Mouse (Mus musculus): ENCODE results near the gene Zmym5. TPM values are rescaled to one million over a fixed set of nuclear protein-coding genes. Genes with fewer than 3 reads are reported as not detected.
"Not testable (repeated sequence)": the region's sequence is repeated elsewhere in the genome, so short reads cannot be mapped to it uniquely, and the experiment has no call there.

Gene Zmym5
- polyA plus RNA-seq, 1 experiment from 2014 or later = 16.7 TPM

DNA sequence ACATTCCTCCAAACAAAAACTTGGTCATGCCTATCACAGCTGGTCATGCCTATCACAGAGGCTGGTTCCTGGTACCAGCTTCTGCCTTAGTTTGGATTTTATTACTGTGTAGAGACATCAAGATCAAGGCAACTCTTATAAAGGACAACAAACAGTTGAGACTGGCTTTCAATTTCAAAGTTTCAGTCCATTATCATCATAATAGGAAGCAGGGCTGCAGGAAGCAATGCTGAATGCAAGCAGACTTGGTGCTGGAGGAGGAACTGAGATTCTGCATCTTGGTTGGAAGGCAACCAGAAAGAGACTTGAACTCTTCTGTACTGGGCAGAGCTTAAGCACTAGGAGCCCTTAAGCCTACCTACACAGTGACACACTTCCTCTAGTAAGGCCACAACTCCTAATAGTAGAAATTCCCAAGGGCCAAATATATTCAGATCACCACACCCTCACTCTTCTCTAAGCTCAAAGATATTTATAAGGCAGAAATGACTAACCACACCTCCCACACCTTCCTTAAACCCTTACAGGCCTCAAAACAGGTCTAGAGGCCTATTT lies 19.1 kb upstream of the Zmym5 start:
- no peak overlapping the region for H3K4me3 ChIP-seq (ENCODE audit: low read length)
- H3K36me3 ChIP-seq (ENCODE audit: control insufficient read depth, insufficient read depth, low read length) = no peaks in the 10 kb centered on the region
- no peaks in the 10 kb centered on the region for H3K9me3 ChIP-seq (ENCODE audit: control insufficient read depth, low read length)
- no peak overlapping the region for H3K4me2 ChIP-seq (ENCODE audit: low read depth, low read length)
- H3K27me3 ChIP-seq (replicated peaks; ENCODE audit: control insufficient read depth, insufficient read depth, low read length) = no peaks in the 10 kb centered on the region
- H3K27ac ChIP-seq (ENCODE audit: low read length) = no peak overlapping the region
- H3K9ac ChIP-seq (ENCODE audit: low read depth, low read length) = no peak overlapping the region
- no peak for ATAC-seq
- no peaks in the 10 kb centered on the region; the same call in 1 of the 2 replicates for H3K4me1 ChIP-seq (ENCODE audit: control insufficient read depth, insufficient read depth, low read length)

DNA sequence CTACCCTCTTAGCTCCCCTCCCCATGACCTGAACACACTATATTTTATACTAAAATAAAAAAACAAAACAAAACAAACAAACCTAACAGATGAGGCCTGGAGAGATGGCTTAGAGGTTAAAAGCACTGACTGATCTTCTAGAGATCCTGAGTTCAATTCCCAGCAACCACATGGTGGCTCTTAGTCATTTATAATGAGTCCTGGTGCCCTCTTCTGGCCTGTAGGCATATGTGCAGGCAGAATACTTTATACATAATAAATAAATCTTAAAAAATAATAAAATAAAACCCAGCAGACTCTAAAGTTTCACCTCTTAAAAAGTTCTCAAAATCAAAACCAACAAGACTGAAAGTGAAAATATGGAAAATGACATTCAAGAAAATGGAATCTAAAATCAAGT lies 13.0 kb upstream of the Zmym5 start:
- no peaks in the 10 kb centered on the region for H3K36me3 ChIP-seq (ENCODE audit: control insufficient read depth, insufficient read depth, low read length)
- no peaks in the 10 kb centered on the region; the same call in 1 of the 2 replicates for H3K9me3 ChIP-seq (ENCODE audit: control insufficient read depth, low read length)
- no peak overlapping the region for H3K27ac ChIP-seq (ENCODE audit: low read length)
- no peak overlapping the region for H3K4me3 ChIP-seq (ENCODE audit: low read length)
- H3K27me3 ChIP-seq (replicated peaks; ENCODE audit: control insufficient read depth, insufficient read depth, low read length) = no peaks in the 10 kb centered on the region
- no peak for ATAC-seq
- H3K9ac ChIP-seq (ENCODE audit: low read depth, low read length) = no peak overlapping the region
- no peak overlapping the region for H3K4me2 ChIP-seq (ENCODE audit: low read depth, low read length)
- no peaks in the 10 kb centered on the region for H3K4me1 ChIP-seq (ENCODE audit: control insufficient read depth, insufficient read depth, low read length)

DNA sequence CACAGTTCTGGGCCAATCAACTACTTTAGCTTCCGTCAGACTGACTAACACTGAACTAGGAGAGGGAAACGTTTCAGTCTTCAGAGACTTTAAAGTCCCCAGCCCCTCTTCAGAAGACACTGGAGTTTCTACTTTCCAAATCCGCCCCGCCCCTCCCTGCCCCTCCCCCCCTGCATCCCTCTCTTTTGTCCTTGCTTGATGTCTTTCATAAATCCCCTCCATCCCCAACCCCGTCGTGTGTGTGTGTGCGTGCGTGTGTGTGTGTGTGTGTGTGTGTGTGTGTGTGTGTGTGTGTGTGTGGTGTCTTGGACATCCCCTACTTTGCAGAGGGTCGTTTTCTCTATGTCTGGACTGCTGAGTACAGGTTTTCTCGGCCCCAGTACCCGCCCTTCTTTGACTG lies 6.1 kb upstream of the Zmym5 start:
- no peak overlapping the region for H3K9ac ChIP-seq (ENCODE audit: low read depth, low read length)
- no peak overlapping the region for H3K4me2 ChIP-seq (ENCODE audit: low read depth, low read length)
- no peaks in the 10 kb centered on the region for H3K36me3 ChIP-seq (ENCODE audit: control insufficient read depth, insufficient read depth, low read length)
- H3K27ac ChIP-seq (ENCODE audit: low read length) = no peak overlapping the region
- ATAC-seq = no peak
- no peaks in the 10 kb centered on the region; the same call in 1 of the 2 replicates for H3K9me3 ChIP-seq (ENCODE audit: control insufficient read depth, low read length)
- H3K4me1 ChIP-seq (ENCODE audit: control insufficient read depth, insufficient read depth, low read length) = peaks cover 5% of the 10 kb centered on the region; the same call in 1 of the 2 replicates
- 11% methylated on average over 9 of the region's 11 CpGs for WGBS
- no peak overlapping the region for H3K4me3 ChIP-seq (ENCODE audit: low read length)
- no peaks in the 10 kb centered on the region for H3K27me3 ChIP-seq (replicated peaks; ENCODE audit: control insufficient read depth, insufficient read depth, low read length)

DNA sequence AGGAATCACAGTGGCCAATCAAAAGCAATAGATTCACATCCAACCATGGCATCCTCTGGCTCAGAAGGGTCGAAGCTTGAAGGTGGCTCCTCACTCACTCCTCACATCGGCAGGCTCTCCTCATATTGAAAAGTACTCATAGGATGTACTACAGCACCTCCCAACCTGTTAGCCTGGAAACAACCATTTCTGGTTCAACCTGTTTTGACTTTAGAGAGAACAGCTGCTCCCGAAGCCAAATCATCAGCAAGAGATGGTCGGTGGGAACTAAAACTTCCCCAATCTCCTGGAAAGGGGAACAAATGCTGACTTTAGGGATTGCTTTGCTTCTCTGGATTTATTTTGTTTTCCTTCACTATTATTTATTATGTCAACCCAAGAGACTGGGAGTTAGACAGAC lies 5.6 kb upstream of the Zmym5 start:
- Histone ChIP-seq H3K4me3 (ENCODE audit: low read length) (no peak overlapping the region), H3K4me2 (ENCODE audit: low read depth, low read length) (no peak overlapping the region), H3K9ac (ENCODE audit: low read depth, low read length) (no peak overlapping the region), H3K27me3 (replicated peaks; ENCODE audit: control insufficient read depth, insufficient read depth, low read length) (no peaks in the 10 kb centered on the region), H3K36me3 (ENCODE audit: control insufficient read depth, insufficient read depth, low read length) (no peaks in the 10 kb centered on the region), H3K9me3 (ENCODE audit: control insufficient read depth, low read length) (no peaks in the 10 kb centered on the region; the same call in 1 of the 2 replicates), H3K27ac (ENCODE audit: low read length) (no peak overlapping the region), H3K4me1 (ENCODE audit: control insufficient read depth, insufficient read depth, low read length) (peaks cover 5% of the 10 kb centered on the region; the same call in 1 of the 2 replicates)
- no peak for ATAC-seq
- WGBS = 60% methylated on average over 4 of the region's 4 CpGs

DNA sequence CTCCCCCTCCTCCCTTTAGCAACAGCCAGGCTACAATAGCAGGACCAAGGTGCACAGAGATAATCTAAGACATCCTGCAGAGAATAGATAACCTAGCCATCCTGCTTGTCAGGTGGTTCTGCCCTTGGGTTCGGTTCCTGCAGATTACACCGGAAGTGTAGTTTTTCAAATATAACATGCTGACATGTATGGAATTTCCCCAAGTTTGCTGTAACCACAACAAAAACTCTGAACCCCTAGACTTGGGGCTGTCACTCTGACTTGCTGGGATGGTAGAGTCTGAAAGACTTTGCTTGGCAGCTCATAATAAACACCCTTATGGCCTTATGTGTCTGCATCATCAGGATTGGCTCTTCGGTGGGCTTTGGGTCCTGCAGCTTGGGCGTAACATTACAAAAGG lies 5.0 kb upstream of the Zmym5 start:
- Histone ChIP-seq H3K27me3 (replicated peaks; ENCODE audit: control insufficient read depth, insufficient read depth, low read length) (no peaks in the 10 kb centered on the region), H3K36me3 (ENCODE audit: control insufficient read depth, insufficient read depth, low read length) (no peaks in the 10 kb centered on the region), H3K9me3 (ENCODE audit: control insufficient read depth, low read length) (no peaks in the 10 kb centered on the region), H3K9ac (ENCODE audit: low read depth, low read length) (no peak overlapping the region), H3K4me1 (ENCODE audit: control insufficient read depth, insufficient read depth, low read length) (peaks cover 5% of the 10 kb centered on the region; the same call in 1 of the 2 replicates), H3K27ac (ENCODE audit: low read length) (no peak overlapping the region), H3K4me2 (ENCODE audit: low read depth, low read length) (no peak overlapping the region), H3K4me3 (ENCODE audit: low read length) (no peak overlapping the region)
- ATAC-seq = no peak
- 86% methylated on average over 4 of the region's 4 CpGs for WGBS

DNA sequence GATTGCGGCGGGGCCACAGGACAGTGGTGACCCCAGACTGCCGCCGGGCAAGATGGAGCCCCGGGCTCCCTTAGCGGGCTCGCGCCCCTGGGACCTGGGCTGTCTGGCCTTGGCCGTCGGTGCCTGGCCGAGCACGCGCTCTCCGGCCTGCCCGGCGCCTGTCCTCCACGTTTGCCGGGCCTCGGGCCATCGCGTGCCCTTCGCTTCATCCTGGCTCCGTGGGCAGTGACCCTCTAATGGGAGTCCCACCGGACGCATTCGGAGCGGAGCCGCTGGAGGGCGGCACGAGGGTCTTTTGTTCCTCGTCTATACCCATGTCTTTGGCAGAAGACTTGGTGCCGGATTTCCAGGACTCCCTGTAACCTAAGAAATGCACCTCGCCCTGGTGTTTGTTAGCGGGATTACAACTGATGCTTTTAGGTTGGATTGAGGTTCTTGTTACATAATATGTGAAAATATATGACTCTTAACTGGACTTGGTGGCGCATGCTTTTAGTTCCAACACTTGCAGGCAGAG lies 1.1 kb upstream of the Zmym5 start:
- Histone ChIP-seq H3K9ac (ENCODE audit: low read depth, low read length) (peak overlapping the region; percentile 86), H3K4me1 (ENCODE audit: control insufficient read depth, insufficient read depth, low read length) (peaks cover 7% of the 10 kb centered on the region; the same call in 1 of the 2 replicates), H3K4me3 (ENCODE audit: low read length) (peak overlapping the region; percentile 65), H3K27ac (ENCODE audit: low read length) (peak overlapping the region; percentile 89), H3K27me3 (replicated peaks; ENCODE audit: control insufficient read depth, insufficient read depth, low read length) (no peaks in the 10 kb centered on the region), H3K9me3 (ENCODE audit: control insufficient read depth, low read length) (no peaks in the 10 kb centered on the region), H3K36me3 (ENCODE audit: control insufficient read depth, insufficient read depth, low read length) (no peaks in the 10 kb centered on the region), H3K4me2 (ENCODE audit: low read depth, low read length) (peak overlapping the region; percentile 73)
- 1% methylated on average over 35 of the region's 35 CpGs for WGBS
- ATAC-seq = peak; percentile 43

DNA sequence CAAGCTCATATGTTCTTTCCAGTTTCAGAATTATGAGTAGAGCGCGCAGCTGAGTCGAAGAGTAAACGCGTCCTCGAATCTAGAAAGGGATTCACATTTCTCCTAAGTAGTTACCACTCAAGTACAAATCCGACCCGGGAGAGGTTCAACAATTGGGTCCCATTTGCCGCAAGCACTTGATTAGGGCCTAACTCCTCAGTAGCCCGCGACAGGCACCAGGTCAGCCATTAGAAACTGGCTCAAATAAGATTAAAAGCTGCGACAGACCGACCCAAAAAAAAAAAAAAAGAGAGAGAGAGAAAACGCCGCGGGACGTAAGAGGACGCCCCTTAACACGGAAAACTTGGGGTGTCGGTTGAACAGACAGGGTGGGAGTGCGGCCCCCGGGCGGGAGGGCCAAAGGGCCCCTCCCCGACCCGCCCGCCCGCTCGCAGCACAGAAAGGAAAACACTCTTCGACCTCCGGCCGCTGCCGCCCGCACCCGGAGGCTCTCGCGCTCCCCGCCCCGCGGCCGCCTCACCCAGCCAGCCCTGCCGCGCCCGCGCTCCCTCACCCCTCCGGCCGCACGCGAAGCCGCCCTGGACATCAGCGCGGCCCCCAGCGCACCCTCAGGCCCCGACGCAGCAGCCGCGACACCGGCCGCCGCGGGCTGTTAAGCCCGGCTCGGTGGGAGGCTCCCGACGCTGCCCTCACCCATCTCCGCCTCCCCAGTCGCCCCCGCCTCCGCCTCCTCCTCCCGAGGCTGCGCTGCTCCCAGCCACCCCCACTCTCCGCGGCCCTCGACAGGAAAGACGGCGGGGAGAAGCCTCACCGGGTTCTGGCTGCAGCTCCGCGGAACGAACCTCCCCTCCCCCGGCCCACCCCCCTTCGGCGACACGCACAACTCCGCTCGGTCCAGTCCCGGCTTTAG lies 480 bp downstream of the Zmym5 start:
- not testable (repeated sequence) for ATAC-seq; H3K36me3 ChIP-seq (ENCODE audit: control insufficient read depth, insufficient read depth, low read length); H3K9me3 ChIP-seq (ENCODE audit: control insufficient read depth, low read length); H3K4me1 ChIP-seq (ENCODE audit: control insufficient read depth, insufficient read depth, low read length); H3K27me3 ChIP-seq (replicated peaks; ENCODE audit: control insufficient read depth, insufficient read depth, low read length)
- H3K27ac ChIP-seq (ENCODE audit: low read length) = peak overlapping the region; percentile 92
- H3K9ac ChIP-seq (ENCODE audit: low read depth, low read length) = peak overlapping the region; percentile 83
- WGBS = 1% methylated on average over 29 of the region's 86 CpGs
- H3K4me2 ChIP-seq (ENCODE audit: low read depth, low read length) = peak overlapping the region; percentile 70
- peak overlapping the region; percentile 71 for H3K4me3 ChIP-seq (ENCODE audit: low read length)

DNA sequence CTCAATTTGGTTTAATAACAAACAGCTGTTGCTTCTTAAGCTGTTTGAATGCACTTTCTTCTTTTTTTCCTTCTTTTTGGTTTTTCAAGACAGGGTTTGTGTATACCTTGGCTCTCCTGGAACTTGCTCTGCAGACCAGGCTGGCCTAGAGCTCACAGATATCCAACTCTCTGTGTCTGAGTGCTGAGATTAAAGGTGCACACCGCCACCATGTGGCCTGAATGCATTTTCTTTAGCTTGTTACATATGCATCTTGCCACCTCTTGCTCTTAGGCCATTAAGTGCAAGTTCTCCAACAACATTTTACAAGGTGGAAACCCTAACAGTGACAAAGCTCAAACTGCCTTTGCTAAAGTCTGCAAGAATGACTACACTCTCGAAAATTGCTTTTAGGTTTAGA lies 18.3 kb downstream of the Zmym5 start:
- peaks cover 4% of the 10 kb centered on the region; the same call in 1 of the 2 replicates for H3K36me3 ChIP-seq (ENCODE audit: control insufficient read depth, insufficient read depth, low read length)
- no peak overlapping the region for H3K4me2 ChIP-seq (ENCODE audit: low read depth, low read length)
- H3K4me1 ChIP-seq (ENCODE audit: control insufficient read depth, insufficient read depth, low read length) = no peaks in the 10 kb centered on the region
- 43% methylated on average over 2 of the region's 2 CpGs for WGBS
- no peaks in the 10 kb centered on the region for H3K9me3 ChIP-seq (ENCODE audit: control insufficient read depth, low read length)
- no peaks in the 10 kb centered on the region for H3K27me3 ChIP-seq (replicated peaks; ENCODE audit: control insufficient read depth, insufficient read depth, low read length)
- ATAC-seq = no peak
- no peak overlapping the region for H3K4me3 ChIP-seq (ENCODE audit: low read length)
- no peak overlapping the region for H3K27ac ChIP-seq (ENCODE audit: low read length)
- H3K9ac ChIP-seq (ENCODE audit: low read depth, low read length) = no peak overlapping the region

DNA sequence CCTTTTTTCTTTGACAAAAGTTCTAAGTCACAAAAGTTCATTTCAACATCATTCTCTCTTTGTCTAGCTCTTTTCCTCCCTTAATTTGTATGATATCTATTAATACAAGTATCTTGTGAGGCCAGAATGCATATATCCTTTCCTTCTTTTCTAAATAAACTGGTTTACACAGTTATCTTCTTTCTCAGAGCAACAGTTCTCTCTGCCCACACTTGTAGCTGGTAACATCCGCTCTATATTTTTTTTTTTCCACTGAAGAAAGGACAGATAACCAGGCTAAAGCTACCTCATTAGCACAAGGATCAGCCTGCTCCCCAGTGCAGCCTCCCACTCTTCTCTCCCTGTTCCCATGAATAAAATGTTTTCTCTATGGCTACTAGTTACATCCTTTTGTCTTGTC lies 26.9 kb downstream of the Zmym5 start:
- Histone ChIP-seq H3K4me2 (ENCODE audit: low read depth, low read length) (no peak overlapping the region), H3K9me3 (ENCODE audit: control insufficient read depth, low read length) (no peaks in the 10 kb centered on the region), H3K9ac (ENCODE audit: low read depth, low read length) (no peak overlapping the region), H3K4me1 (ENCODE audit: control insufficient read depth, insufficient read depth, low read length) (no peaks in the 10 kb centered on the region), H3K27me3 (replicated peaks; ENCODE audit: control insufficient read depth, insufficient read depth, low read length) (no peaks in the 10 kb centered on the region), H3K4me3 (ENCODE audit: low read length) (no peak overlapping the region), H3K27ac (ENCODE audit: low read length) (no peak overlapping the region), H3K36me3 (ENCODE audit: control insufficient read depth, insufficient read depth, low read length) (no peaks in the 10 kb centered on the region)
- ATAC-seq = no peak
- WGBS = 80% methylated on average over 1 of the region's 1 CpGs

Measured in intestine, embryonic 16.5 days (tissue).